Mouse (Mus musculus): ENCODE measurements around the gene Nlrp2.

Nlrp2 gene

GRCm38 (mm10) chr7:5350935-5351334 is at the start of gene Nlrp2:
Nlrp2 (minus strand) TSS chr7:5351035.
- no peak for DNase-seq (ENCODE audit: low read depth, low spot score)

- no peak for DNase-seq (ENCODE audit: low read depth, low spot score)
These were observed 15.9 kb upstream of the Nlrp2 start for GRCm38 (mm10) chr7:5366724-5367123.

- no peak for DNase-seq (ENCODE audit: low read depth, low spot score)
These were observed 12.8 kb upstream of the Nlrp2 start for GRCm38 (mm10) chr7:5363599-5363998.

- DNase-seq (ENCODE audit: low read depth, low spot score): no peak
These were observed 598 bp downstream of the Nlrp2 start, which contains the start of gene Gm5065 for GRCm38 (mm10) chr7:5350237-5350636. Gm5065 (plus strand) TSS chr7:5350537.

- DNase-seq (ENCODE audit: low read depth, low spot score): no peak
These were observed 23.3 kb downstream of the Nlrp2 start for GRCm38 (mm10) chr7:5327511-5327910.

- no peak for DNase-seq (ENCODE audit: low read depth, low spot score)
These were observed 62.6 kb downstream of the Nlrp2 start for GRCm38 (mm10) chr7:5288281-5288680.

- DNase-seq (ENCODE audit: low read depth, low spot score): no peak
These were observed 87.8 kb downstream of the Nlrp2 start for GRCm38 (mm10) chr7:5263051-5263450.
